Mouse (Mus musculus) lung, embryonic 14.5 days (tissue): ENCODE results near the gene Sde2. TPM values are rescaled to one million over a fixed set of nuclear protein-coding genes. Genes with fewer than 3 reads are reported as not detected.

Experiments used
- ATAC-seq: fragments of 200-750 bp; cut with Nextera tagmentation; 2 replicates; pipeline ENCODE4 v1.8.0; 2017; ENCODE audit warnings: mild to moderate bottlenecking, moderate TSS enrichment, moderate library complexity; ENCODE audit not compliant: insufficient read depth
- DNase-seq: peaks from one replicate; pipeline ENCODE4 v3.0.0-alpha.2; 2015
- H3K27ac ChIP-seq: fragments of 300-500 bp; sonication (generic); 2 replicates; pipeline ENCODE4 v1.5.1; 2014; ENCODE audit warnings: low read depth, mild to moderate bottlenecking, moderate library complexity
- H3K27me3 ChIP-seq: fragments of 300-500 bp; sonication (generic); 2 replicates; pipeline ENCODE4 v1.6.1; 2014; ENCODE audit warnings: low read length, control low read depth; ENCODE audit not compliant: insufficient read depth
- H3K36me3 ChIP-seq: fragments of 300-500 bp; sonication (generic); 2 replicates; pipeline ENCODE4 v1.6.1; 2014; ENCODE audit warnings: control low read depth; ENCODE audit not compliant: insufficient read depth
- H3K4me1 ChIP-seq: fragments of 300-500 bp; sonication (generic); 2 replicates; pipeline ENCODE4 v1.6.1; 2014; ENCODE audit warnings: antibody characterized with exemption, control low read depth; ENCODE audit not compliant: insufficient read depth
- H3K4me2 ChIP-seq: fragments of 300-500 bp; sonication (generic); 2 replicates; pipeline ENCODE4 v1.6.1; 2014; ENCODE audit warnings: mild to moderate bottlenecking
- H3K4me3 ChIP-seq: fragments of 300-500 bp; sonication (generic); 2 replicates; pipeline ENCODE4 v1.5.1; 2014; ENCODE audit warnings: low read depth, low read length
- H3K9ac ChIP-seq: fragments of 300-500 bp; sonication (generic); 2 replicates; pipeline ENCODE4 v1.6.1; 2014
- H3K9me3 ChIP-seq: fragments of 300-500 bp; sonication (generic); 2 replicates; pipeline ENCODE4 v1.6.1; 2016; ENCODE audit warnings: low read depth, low read length, control low read depth
- CTCF ChIP-seq: IDR thresholded peaks from 2 replicates; pipeline ENCODE4 v1.5.1; 2016; ENCODE audit warnings: antibody characterized with exemption, low read depth
- WGBS: fragments of 180-500 bp; shearing (Covaris S2); extraction: QIAGEN DNeasy Blood & Tissue Kit; methylation state at CpG from one replicate; pipeline ENCODE4 v1.1.7; 2014; 5-methylcytosine and 5-hydroxymethylcytosine counted together
- polyA plus RNA-seq: library from polyadenylated mRNA; unstranded; fragments of >200 nt; fragmentation: Nextera tagmentation; extraction: Ambion mirVana; gene quantifications from 2 replicates; pipeline ENCODE4 v1.2.1, GENCODE M21; 2014

Sde2 gene
- polyA plus RNA-seq, 1 experiment from 2014 or later, result 35.9 TPM

GRCm38 (mm10) chr1:180903666-180904038 is 52.7 kb downstream of the Sde2 start:
- ATAC-seq (no peak), DNase-seq (no peak)
- Histone ChIP-seq H3K9me3 (no peaks in the 10 kb centered on the region), H3K27ac (peak overlapping the region; percentile 54), H3K36me3 (peaks cover 28% of the 10 kb centered on the region), H3K9ac (peak overlapping the region; percentile 46; the same call in 1 of the 2 replicates), H3K4me1 (peaks cover 5% of the 10 kb centered on the region; the same call in 1 of the 2 replicates), H3K4me2 (peak overlapping the region; percentile 92), H3K27me3 (no peaks in the 10 kb centered on the region), H3K4me3 (peak overlapping the region; percentile 87)
- 27% methylated on average over 10 of the region's 10 CpGs for WGBS
- no peak for TF ChIP-seq CTCF

GRCm38 (mm10) chr1:180904039-180904814 is 53.3 kb downstream of the Sde2 start, which contains the start of gene Pycr2:
Gene Pycr2 (plus strand): TSS chr1:180904293.
- no peak for TF ChIP-seq CTCF
- Histone ChIP-seq H3K9ac (peak within 1 kb of the TSS; percentile 89), H3K27ac (peak within 1 kb of the TSS; percentile 79), H3K4me2 (peak within 1 kb of the TSS; percentile 92), H3K4me1 (peaks cover 5% of the 10 kb centered on the region; the same call in 1 of the 2 replicates), H3K36me3 (peaks cover 34% of the 10 kb centered on the region), H3K9me3 (no peaks in the 10 kb centered on the region), H3K4me3 (peak within 1 kb of the TSS; percentile 87), H3K27me3 (no peaks in the 10 kb centered on the region)
- peak; percentile 99 for ATAC-seq
- peak; percentile 98 for DNase-seq
- WGBS, result 0% methylated on average over 52 of the region's 52 CpGs

GRCm38 (mm10) chr1:180904815-180905080 is 53.8 kb downstream of the Sde2 start:
- Histone ChIP-seq H3K9ac (peak overlapping the region; percentile 89), H3K27ac (peak overlapping the region; percentile 79), H3K4me1 (peaks cover 5% of the 10 kb centered on the region; the same call in 1 of the 2 replicates), H3K36me3 (peaks cover 34% of the 10 kb centered on the region), H3K4me3 (peak overlapping the region; percentile 87), H3K4me2 (peak overlapping the region; percentile 92), H3K27me3 (no peaks in the 10 kb centered on the region), H3K9me3 (no peaks in the 10 kb centered on the region)
- TF ChIP-seq CTCF, result no peak
- DNase-seq (no peak), ATAC-seq (no peak; the same call in 1 of the 2 replicates)
- whole genome bisulfite sequencing, result 0% methylated on average over 5 of the region's 5 CpGs

GRCm38 (mm10) chr1:180905307-180905706 is 54.4 kb downstream of the Sde2 start:
- TF ChIP-seq CTCF, result no peak
- WGBS, result 58% methylated on average over 6 of the region's 6 CpGs
- no peaks in the 10 kb centered on the region for H3K9me3 ChIP-seq
- H3K9ac ChIP-seq, result peak overlapping the region; percentile 89
- peaks cover 5% of the 10 kb centered on the region; the same call in 1 of the 2 replicates for H3K4me1 ChIP-seq
- no peaks in the 10 kb centered on the region for H3K27me3 ChIP-seq
- no peak for DNase-seq
- H3K36me3 ChIP-seq, result peaks cover 34% of the 10 kb centered on the region
- H3K4me2 ChIP-seq, result peak overlapping the region; percentile 92
- no peak overlapping the region for H3K27ac ChIP-seq
- ATAC-seq, result no peak
- peak overlapping the region; percentile 87 for H3K4me3 ChIP-seq

- 92% methylated on average over 17 of the region's 17 CpGs for WGBS
- H3K27ac ChIP-seq, result no peak overlapping the region
- peak overlapping the region; percentile 92; the same call in 1 of the 2 replicates for H3K4me2 ChIP-seq
- DNase-seq, result no peak
- H3K9me3 ChIP-seq, result no peaks in the 10 kb centered on the region
- peaks cover 5% of the 10 kb centered on the region; the same call in 1 of the 2 replicates for H3K4me1 ChIP-seq
- H3K36me3 ChIP-seq, result peaks cover 34% of the 10 kb centered on the region
- no peak for TF ChIP-seq CTCF
- ATAC-seq, result no peak
- no peaks in the 10 kb centered on the region for H3K27me3 ChIP-seq
- peak overlapping the region; percentile 89 for H3K9ac ChIP-seq
- H3K4me3 ChIP-seq, result 0 out of 2 replicates have a peak overlapping the region, but pooled peaks have one; percentile 87
These were observed 54.9 kb downstream of the Sde2 start for GRCm38 (mm10) chr1:180905876-180906275.

GRCm38 (mm10) chr1:180906461-180907147 is 55.7 kb downstream of the Sde2 start:
- no peak overlapping the region for H3K9ac ChIP-seq
- peaks cover 5% of the 10 kb centered on the region; the same call in 1 of the 2 replicates for H3K4me1 ChIP-seq
- WGBS, result 90% methylated on average over 24 of the region's 24 CpGs
- no peaks in the 10 kb centered on the region for H3K27me3 ChIP-seq
- no peaks in the 10 kb centered on the region for H3K9me3 ChIP-seq
- H3K36me3 ChIP-seq, result peaks cover 34% of the 10 kb centered on the region
- TF ChIP-seq CTCF, result no peak
- no peak overlapping the region for H3K4me3 ChIP-seq
- DNase-seq (no peak), ATAC-seq (no peak)
- no peak overlapping the region for H3K27ac ChIP-seq
- no peak overlapping the region for H3K4me2 ChIP-seq

GRCm38 (mm10) chr1:180911138-180911537 is 60.2 kb downstream of the Sde2 start:
- Histone ChIP-seq H3K4me3 (no peak overlapping the region), H3K27ac (no peak overlapping the region), H3K9ac (no peak overlapping the region), H3K4me1 (no peaks in the 10 kb centered on the region), H3K36me3 (peaks cover 31% of the 10 kb centered on the region), H3K4me2 (0 out of 2 replicates have a peak overlapping the region, but pooled peaks have one; percentile 1), H3K27me3 (no peaks in the 10 kb centered on the region), H3K9me3 (no peaks in the 10 kb centered on the region)
- DNase-seq (peak; percentile 76), ATAC-seq (peak; percentile 48; the same call in 1 of the 2 replicates)
- WGBS, result 43% methylated on average over 8 of the region's 8 CpGs
- TF ChIP-seq CTCF, result peak; percentile 60
